Mouse (Mus musculus) cerebellum, adult 2 months (tissue): Measurements from ENCODE around the gene Vax2.

Source experiments
- CTCF ChIP-seq: fragments of 200-500 bp; IDR thresholded peaks from 2 replicates; pipeline ENCODE4 v1.5.1; 2011; ENCODE audit warnings: low read depth, mild to moderate bottlenecking, control low read depth, low read length, moderate library complexity, borderline replicate concordance; ENCODE audit not compliant: insufficient read depth
- POLR2A ChIP-seq: fragments of 200-500 bp; IDR thresholded peaks from 2 replicates; pipeline ENCODE4 v1.6.1; 2011; ENCODE audit warnings: low read length, control low read depth, borderline replicate concordance; ENCODE audit not compliant: insufficient read depth

DNA sequence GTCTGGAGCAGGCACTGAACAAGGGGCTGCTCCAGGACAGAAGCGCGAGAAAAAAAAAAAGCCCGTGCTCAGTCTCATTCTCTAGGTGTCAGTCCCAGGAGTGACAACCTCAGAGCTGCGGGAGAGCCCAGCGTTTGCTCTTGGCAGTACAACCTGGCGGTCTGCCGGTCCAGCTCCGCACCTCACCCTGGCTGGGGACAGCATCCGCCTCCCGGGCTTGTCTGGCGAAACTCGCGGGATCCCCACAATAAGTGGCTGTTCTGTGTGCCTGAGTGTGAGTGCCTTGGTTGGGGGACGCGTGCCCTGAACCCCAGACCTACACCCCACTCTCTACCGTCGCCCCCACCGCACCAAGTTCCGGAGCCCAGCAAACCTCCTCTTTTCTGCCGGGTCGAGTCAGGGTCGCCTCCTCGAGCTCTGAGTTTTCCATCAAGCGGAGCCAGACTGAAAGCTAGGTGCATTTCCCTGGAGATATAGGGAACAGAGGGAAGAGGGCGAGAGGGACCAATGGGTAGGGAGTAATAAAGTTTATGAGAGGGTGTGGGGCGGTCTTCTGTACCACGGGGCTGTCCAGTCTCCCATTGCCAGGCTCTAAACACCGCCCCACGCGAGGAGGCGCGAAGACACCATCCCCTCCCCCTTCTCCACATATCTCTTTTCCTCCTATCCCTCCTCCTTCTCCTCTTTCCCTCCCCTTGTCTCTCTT is 550 bp upstream of the Vax2 start:
- TF ChIP-seq CTCF (no peak), POLR2A (no peak)
